ENCODE assay signal across 14 mouse cellular contexts in the genomic region with DNA sequence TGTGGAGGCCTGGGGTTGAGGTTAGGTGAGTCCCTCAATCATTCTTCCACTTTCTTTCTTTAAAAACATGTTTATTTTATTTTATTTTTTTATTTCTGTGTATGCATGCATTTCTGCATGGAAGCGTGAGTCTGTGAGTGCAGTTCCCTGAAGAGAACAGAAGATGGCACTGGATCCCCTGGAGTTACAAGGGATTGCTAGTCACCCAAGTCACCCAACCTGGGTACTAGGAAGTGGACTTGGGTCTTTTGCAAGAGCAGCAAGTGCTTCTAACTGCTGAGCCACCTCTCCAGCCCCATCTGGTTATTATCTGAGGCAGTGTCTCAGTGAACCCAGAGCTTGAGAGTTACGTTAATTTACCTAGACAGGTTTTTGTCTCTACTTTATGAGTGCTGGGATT. TPM values are rescaled to one million over a fixed set of nuclear protein-coding genes. Genes with fewer than 3 reads are reported as not detected.
DNase-seq lines count a peak whose midpoint lies in the region; TF ChIP-seq lines count a peak whose summit lies in the region.
"Had no signal": no experiment of that assay in that cellular context is flagged by ENCODE, and none has a peak within 500 bp of the region (broad histone marks: within the 10 kb centered on the region; RNA-seq: fewer than 3 reads in every experiment).

No protein-coding gene starts in this region.

- no peak overlapping the region for H3K4me3 ChIP-seq in gastrocnemius, adult 2 months
- H3K4me3 ChIP-seq: erythroblast, embryonic 14.5 days; hindbrain, embryonic 15.5 days; lung, embryonic 15.5 days had no signal

- intact Hi-C loops in gastrocnemius, adult 2 months (cut with DNase I): loop anchor here (10.0 kb wide), 1 partner anchor 561 kb away; no protein-coding TSS in a partner anchor

- H3K27ac ChIP-seq in gastrocnemius, adult 2 months: no peak overlapping the region
- H3K27ac ChIP-seq: hindbrain, embryonic 15.5 days; lung, embryonic 15.5 days had no signal

- TF ChIP-seq CTCF in gastrocnemius, adult 2 months (IDR thresholded peaks at IDR 0.05): peak; percentile 48

- no peak for DNase-seq in gastrocnemius, adult 2 months
- DNase-seq in gastrocnemius, postnatal 25 days: no peak
- peak; percentile 17 for DNase-seq in lung, postnatal 36 days
- no peak for DNase-seq in lung, postnatal 10 days
- peak; percentile 20 for DNase-seq in induced T-regulatory cell, adult 2 months (ENCODE audit: low read depth)
- no peak for DNase-seq in spleen, adult 18-20 months
- no peak for DNase-seq in heart, adult 8-10 months (ENCODE audit: low spot score)
- no peak for DNase-seq in ovary, postnatal 36 days (ENCODE audit: low spot score)
- DNase-seq: adrenal gland, postnatal 10 days; cerebellum, adult 18-20 months; heart, adult 11 months had no signal

RNA-seq across cellular contexts. Expression of gene Sctr, which starts 9.5 kb away (rescaled TPM):
- 1 to 10 TPM; 2.0 to 2.1 TPM for total RNA-seq in gastrocnemius, adult 2 months (2021)
- 1 to 10 TPM; 3.0 to 3.8 TPM for total RNA-seq in gastrocnemius, postnatal 25 days (2021)
- not detected for total RNA-seq in heart, adult 8-10 months (2022)

RNA-seq across cellular contexts. Expression of gene Cfap221, which starts 19.2 kb away (rescaled TPM):
- total RNA-seq in gastrocnemius, adult 2 months (2021): not detected
- not detected for total RNA-seq in gastrocnemius, postnatal 25 days (2021)
- not detected for total RNA-seq in heart, adult 8-10 months (2022)

RNA-seq across cellular contexts. Expression of gene Tmem37, which starts 57.6 kb away (rescaled TPM):
- total RNA-seq in gastrocnemius, adult 2 months (2021): 10 to 100 TPM in 1 of 2 experiments, 1 to 10 TPM in 1; 9.3 to 12.8 TPM
- total RNA-seq in gastrocnemius, postnatal 25 days (2021): 10 to 100 TPM; 11.2 to 16.5 TPM
- total RNA-seq in heart, adult 8-10 months (2022): 1 to 10 TPM; 6.3 to 8.5 (median 7.1) TPM

Comparison
In these comparisons a context has a peak if more than half of its experiments do, and no peak if none do; other contexts are left out.
1. DNase-seq: peak in lung, postnatal 36 days (single experiment) and induced T-regulatory cell, adult 2 months (single experiment); none in gastrocnemius, adult 2 months (single experiment), gastrocnemius, postnatal 25 days (single experiment), lung, postnatal 10 days (single experiment), spleen, adult 18-20 months (0 of 2), heart, adult 8-10 months (single experiment) and ovary, postnatal 36 days (single experiment).